Mouse (Mus musculus) intestine, embryonic 16.5 days (tissue): Measurements from ENCODE around the gene Abo. TPM values are rescaled to one million over a fixed set of nuclear protein-coding genes. Genes with fewer than 3 reads are reported as not detected.
"Not testable (repeated sequence)": the region's sequence is repeated elsewhere in the genome, so short reads cannot be mapped to it uniquely, and the experiment has no call there.

Experiments used
- ATAC-seq: fragments of 200-750 bp; cut with Nextera tagmentation; 2 replicates; pipeline ENCODE4 v1.8.0; 2017; ENCODE audit warnings: moderate TSS enrichment, moderate library complexity
- H3K27ac ChIP-seq: fragments of 300-500 bp; sonication (generic); 2 replicates; pipeline ENCODE4 v1.5.1; 2014; ENCODE audit warnings: mild to moderate bottlenecking, low read length
- H3K27me3 ChIP-seq: fragments of 300-500 bp; sonication (generic); replicated peaks from 2 replicates; pipeline ENCODE4 v1.6.1; 2014; ENCODE audit warnings: low read length, control low read depth, mixed read lengths; ENCODE audit not compliant: control insufficient read depth, insufficient read depth
- H3K36me3 ChIP-seq: fragments of 300-500 bp; sonication (generic); 2 replicates; pipeline ENCODE4 v1.6.1; 2014; ENCODE audit warnings: low read length, control low read depth; ENCODE audit not compliant: control insufficient read depth, insufficient read depth
- H3K4me1 ChIP-seq: fragments of 300-500 bp; sonication (generic); 2 replicates; pipeline ENCODE4 v1.6.1; 2014; ENCODE audit warnings: low read length, control low read depth, mixed read lengths; ENCODE audit not compliant: control insufficient read depth, insufficient read depth
- H3K4me2 ChIP-seq: fragments of 300-500 bp; sonication (generic); 2 replicates; pipeline ENCODE4 v1.6.1; 2014; ENCODE audit warnings: low read depth, low read length, control low read depth
- H3K4me3 ChIP-seq: fragments of 300-500 bp; sonication (generic); 2 replicates; pipeline ENCODE4 v1.5.1; 2014; ENCODE audit warnings: mild to moderate bottlenecking, low read length
- H3K9ac ChIP-seq: fragments of 300-500 bp; sonication (generic); 2 replicates; pipeline ENCODE4 v1.6.1; 2014; ENCODE audit warnings: low read depth, low read length
- H3K9me3 ChIP-seq: fragments of 300-500 bp; sonication (generic); 2 replicates; pipeline ENCODE4 v1.6.1; 2016; ENCODE audit warnings: low read length, control low read depth; ENCODE audit not compliant: control insufficient read depth
- WGBS: fragments of 180-500 bp; shearing (Covaris S2); extraction: QIAGEN DNeasy Blood & Tissue Kit; methylation state at CpG from one replicate; pipeline ENCODE4 v1.1.7; 2014; 5-methylcytosine and 5-hydroxymethylcytosine counted together
- polyA plus RNA-seq: library from polyadenylated mRNA; unstranded; fragments of >200 nt; fragmentation: Nextera tagmentation; extraction: Ambion mirVana; gene quantifications from 2 replicates; pipeline ENCODE4 v1.2.1, GENCODE M21; 2015

Abo gene
- polyA plus RNA-seq, 1 experiment from 2014 or later = 0.21 TPM

DNA sequence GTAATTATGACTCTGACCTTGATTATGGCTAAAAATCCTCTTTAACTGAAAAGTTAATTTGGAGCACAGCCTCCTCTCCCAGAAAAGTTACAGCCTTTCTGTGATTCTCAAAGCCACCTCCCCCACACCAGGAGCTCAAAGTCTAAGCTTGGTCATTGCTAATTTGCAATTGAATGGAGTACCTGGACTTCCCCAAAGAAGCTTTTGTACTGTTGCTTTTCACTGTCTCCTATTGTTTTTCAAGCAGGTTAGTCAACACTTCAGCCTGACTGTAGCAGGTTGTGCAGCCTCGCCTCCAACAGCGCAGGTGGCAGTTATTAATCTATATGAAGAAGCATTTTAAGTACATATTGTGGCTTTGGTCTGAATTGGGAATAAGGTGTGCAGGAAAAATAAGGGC, 20.8 kb upstream of the Abo start:
- peaks cover 11% of the 10 kb centered on the region for H3K36me3 ChIP-seq
- not testable (repeated sequence) for H3K9me3 ChIP-seq, H3K27me3 ChIP-seq, H3K4me2 ChIP-seq, H3K27ac ChIP-seq, H3K4me1 ChIP-seq, H3K9ac ChIP-seq, H3K4me3 ChIP-seq, ATAC-seq
- WGBS = 85% methylated on average over 2 of the region's 2 CpGs

DNA sequence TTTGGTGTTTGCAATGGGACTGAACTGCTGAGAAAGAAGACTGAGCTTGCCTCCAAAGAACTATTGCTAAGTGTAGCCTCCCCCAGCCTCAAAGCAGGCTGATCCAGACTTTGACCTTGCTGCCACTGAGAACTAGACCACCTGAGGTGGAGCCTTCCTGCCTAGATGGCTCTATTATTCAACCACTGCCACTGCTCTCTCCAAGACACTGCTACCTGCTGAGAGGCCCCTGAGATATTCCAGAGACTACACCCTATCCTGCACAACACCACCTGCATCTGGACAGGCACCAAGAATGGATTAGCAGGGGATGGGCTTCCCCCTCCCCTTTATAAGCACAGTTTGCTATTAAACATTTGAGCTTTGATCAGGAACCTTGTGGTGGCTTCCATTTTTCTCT, 13.8 kb upstream of the Abo start:
- no peaks in the 10 kb centered on the region for H3K36me3 ChIP-seq

DNA sequence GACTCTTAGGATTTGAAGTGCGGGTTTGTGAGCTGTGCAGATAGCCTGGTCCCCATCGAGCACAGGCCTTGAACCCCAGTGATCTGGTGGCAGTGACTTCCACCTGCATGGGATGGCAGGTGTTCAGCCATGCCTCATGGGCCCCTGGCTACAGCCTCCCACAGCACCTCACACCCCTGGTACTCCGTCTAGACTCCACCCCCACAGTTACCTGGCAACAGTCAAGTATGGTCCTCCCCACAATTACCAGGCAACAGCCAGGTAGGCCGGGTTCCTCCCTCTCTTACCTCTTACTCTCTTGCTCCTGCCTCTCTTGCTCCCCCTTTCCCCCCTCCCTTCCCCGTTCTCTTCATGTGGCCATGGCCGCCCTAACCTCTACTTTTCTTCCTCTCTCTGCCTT, 5.9 kb upstream of the Abo start:
- no peak for ATAC-seq
- Histone ChIP-seq H3K4me3 (no peak overlapping the region), H3K4me1 (no peaks in the 10 kb centered on the region), H3K36me3 (no peaks in the 10 kb centered on the region), H3K4me2 (no peak overlapping the region), H3K27me3 (no peaks in the 10 kb centered on the region), H3K27ac (no peak overlapping the region), H3K9ac (no peak overlapping the region), H3K9me3 (no peaks in the 10 kb centered on the region)
- WGBS = 53% methylated on average over 6 of the region's 6 CpGs

More for the DNA sequence above, 13.8 kb upstream of the Abo start:
- no peak overlapping the region for H3K4me2 ChIP-seq
- H3K4me3 ChIP-seq = no peak overlapping the region
- H3K4me1 ChIP-seq = no peaks in the 10 kb centered on the region
- no peaks in the 10 kb centered on the region for H3K9me3 ChIP-seq
- no peak overlapping the region for H3K9ac ChIP-seq
- ATAC-seq = no peak
- H3K27me3 ChIP-seq = no peaks in the 10 kb centered on the region
- H3K27ac ChIP-seq = no peak overlapping the region

DNA sequence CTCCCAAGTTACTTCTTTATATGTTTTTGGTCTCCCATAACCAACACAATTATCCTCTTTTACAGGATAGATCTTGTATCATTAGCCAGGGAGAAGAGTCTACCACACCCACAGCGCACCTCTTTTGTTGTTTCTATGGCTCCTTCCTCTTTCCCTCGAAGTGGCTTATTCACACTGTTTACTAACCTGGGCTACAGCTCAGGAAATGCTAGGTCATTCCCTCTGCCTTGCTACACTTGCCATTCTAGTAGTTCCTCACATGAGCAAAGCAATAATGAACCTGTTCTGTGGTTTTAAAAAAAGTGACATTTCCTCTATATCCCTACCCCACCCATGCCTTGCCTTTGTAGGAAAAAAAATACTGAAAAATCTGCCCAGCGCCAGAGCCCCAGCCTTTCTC, 1.9 kb downstream of the Abo start:
- Histone ChIP-seq H3K9me3 (no peaks in the 10 kb centered on the region), H3K4me2 (no peak overlapping the region), H3K4me3 (no peak overlapping the region), H3K9ac (no peak overlapping the region), H3K36me3 (no peaks in the 10 kb centered on the region), H3K27ac (no peak overlapping the region), H3K4me1 (no peaks in the 10 kb centered on the region), H3K27me3 (no peaks in the 10 kb centered on the region)
- 70% methylated on average over 3 of the region's 3 CpGs for WGBS
- no peak for ATAC-seq

DNA sequence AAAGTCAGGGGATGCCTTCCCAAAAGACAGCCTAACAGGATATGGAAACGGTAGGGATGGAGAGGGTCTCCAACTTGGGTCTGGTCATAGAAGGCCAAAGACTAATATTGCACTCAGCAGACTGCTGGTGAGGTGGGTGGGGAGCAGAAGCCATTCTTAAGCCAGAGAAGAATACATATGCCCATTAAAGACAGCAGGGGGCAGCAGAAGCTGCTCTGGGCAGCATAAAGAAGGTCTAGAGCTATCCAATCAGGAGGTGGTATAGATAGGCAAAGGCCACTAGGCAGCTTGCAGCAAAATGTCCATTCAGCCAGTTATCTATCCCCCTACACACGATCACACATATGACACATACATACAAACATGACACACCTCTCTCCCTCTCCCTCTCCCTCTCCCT, 17.1 kb downstream of the Abo start:
- 52% methylated on average over 2 of the region's 2 CpGs for WGBS
- no peaks in the 10 kb centered on the region for H3K36me3 ChIP-seq
- H3K27me3 ChIP-seq = no peaks in the 10 kb centered on the region
- no peak overlapping the region for H3K27ac ChIP-seq
- no peaks in the 10 kb centered on the region for H3K9me3 ChIP-seq
- no peaks in the 10 kb centered on the region for H3K4me1 ChIP-seq
- no peak for ATAC-seq
- H3K4me2 ChIP-seq = no peak overlapping the region
- H3K4me3 ChIP-seq = no peak overlapping the region
- H3K9ac ChIP-seq = no peak overlapping the region

DNA sequence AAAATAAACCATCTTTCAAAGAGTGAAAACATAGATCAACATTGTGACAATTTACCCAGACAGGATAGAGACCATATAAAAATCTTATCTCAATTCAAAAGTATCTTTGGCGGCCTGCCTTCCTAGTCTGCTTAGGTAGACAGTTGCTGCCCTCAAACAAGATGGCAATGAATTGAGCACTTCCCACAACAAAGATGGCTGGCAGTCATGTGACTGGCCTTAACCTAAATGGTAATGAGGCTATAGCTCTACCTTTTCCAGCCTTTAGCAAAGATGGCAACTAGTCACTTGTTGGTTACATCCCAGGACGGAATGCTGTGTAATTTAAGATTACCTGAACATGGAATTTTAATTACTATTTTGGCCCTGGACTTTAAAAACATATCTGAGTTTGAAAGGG, 32.3 kb downstream of the Abo start:
- ATAC-seq = no peak
- 85% methylated on average over 2 of the region's 2 CpGs for WGBS

DNA sequence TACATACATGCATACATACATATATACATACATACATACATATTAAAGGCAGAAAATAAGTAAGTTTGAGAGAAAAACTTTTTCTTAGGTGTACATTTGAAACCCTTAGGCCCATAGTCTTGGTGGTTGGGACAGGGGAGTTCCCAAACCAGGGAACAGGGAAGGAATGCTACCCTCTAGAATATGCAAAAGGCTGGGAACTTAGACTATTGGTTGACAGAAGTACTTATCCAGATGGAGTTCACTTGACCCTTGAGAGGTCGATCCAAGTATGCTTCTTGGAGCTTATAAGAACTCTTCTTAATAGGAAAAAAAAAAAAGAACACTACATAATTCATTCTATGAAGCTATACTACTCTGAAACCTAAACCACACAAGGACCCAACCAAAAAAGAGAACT, 36.7 kb downstream of the Abo start:
- Histone ChIP-seq H3K27me3 (no peaks in the 10 kb centered on the region), H3K9ac (no peak overlapping the region), H3K9me3 (no peaks in the 10 kb centered on the region), H3K4me2 (no peak overlapping the region), H3K27ac (no peak overlapping the region), H3K4me3 (no peak overlapping the region), H3K4me1 (no peaks in the 10 kb centered on the region), H3K36me3 (no peaks in the 10 kb centered on the region)
- ATAC-seq = no peak
- 87% methylated on average over 1 of the region's 1 CpGs for WGBS

More for the DNA sequence above, 32.3 kb downstream of the Abo start:
- no peaks in the 10 kb centered on the region for H3K36me3 ChIP-seq
- no peak overlapping the region for H3K4me3 ChIP-seq
- H3K9ac ChIP-seq = no peak overlapping the region
- H3K9me3 ChIP-seq = no peaks in the 10 kb centered on the region
- H3K4me1 ChIP-seq = no peaks in the 10 kb centered on the region
- H3K4me2 ChIP-seq = no peak overlapping the region
- H3K27ac ChIP-seq = no peak overlapping the region
- H3K27me3 ChIP-seq = no peaks in the 10 kb centered on the region

DNA sequence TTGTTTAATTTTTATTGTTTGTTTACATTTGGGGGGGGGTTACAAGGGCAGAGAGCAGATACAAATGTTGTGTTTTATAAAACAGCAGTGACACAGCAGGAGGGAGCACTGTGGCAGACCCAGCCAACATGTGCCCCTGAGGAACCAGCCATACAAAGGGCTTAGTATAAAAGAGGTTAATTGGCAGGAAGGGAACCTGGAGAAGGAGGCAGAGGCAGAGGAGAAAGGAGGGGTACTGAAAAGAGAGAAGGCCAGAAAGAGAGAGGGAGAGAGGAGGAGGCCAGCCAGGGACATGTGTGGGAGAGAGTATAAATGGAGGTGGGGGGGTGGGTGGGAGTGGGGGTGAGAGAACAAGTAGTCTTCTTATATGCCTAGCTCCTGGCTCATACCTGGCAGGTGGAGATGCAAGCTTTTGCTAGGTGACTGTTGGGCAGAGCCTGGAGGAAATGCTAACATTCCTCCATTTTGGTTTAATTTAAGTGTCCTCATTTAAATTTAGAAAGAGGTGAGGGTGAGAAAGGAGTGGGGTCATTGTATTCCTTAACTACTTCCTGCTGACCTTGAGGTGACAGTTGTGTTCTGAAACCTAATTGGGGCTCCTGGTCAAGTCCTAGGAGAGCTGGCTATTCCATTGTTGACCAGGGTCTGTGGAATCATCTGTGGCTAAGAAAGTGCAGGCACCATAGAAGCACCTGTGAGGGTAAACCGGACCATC, 37.4 kb downstream of the Abo start:
- Histone ChIP-seq H3K4me1 (no peaks in the 10 kb centered on the region), H3K27me3 (no peaks in the 10 kb centered on the region), H3K9ac (no peak overlapping the region), H3K4me2 (no peak overlapping the region), H3K27ac (no peak overlapping the region), H3K9me3 (no peaks in the 10 kb centered on the region), H3K36me3 (no peaks in the 10 kb centered on the region), H3K4me3 (no peak overlapping the region)
- ATAC-seq = no peak
- 97% methylated on average over 1 of the region's 1 CpGs for WGBS
